In the genomic region with DNA sequence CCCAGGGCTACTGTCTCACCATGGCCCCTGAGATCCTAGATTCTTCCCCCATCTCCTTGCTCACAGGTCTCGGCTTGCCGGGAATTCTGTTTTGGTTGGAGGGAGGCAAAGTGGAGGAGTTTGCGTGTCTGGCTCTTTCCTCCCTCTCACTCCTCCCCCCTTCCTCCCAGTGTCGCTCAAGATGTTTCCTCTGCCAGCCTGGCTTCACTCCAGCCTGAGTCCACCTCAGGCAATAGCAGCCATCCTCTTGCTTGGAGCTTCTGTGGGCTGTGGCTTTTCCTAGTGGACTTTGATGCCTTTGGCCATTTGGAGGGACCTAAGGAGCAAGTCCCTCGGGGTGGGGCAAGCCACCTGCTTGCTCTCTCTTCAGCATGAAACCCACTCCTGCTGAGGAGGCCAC, we compare ENCODE assay signal across 8 mouse cellular contexts. TPM values are rescaled to one million over a fixed set of nuclear protein-coding genes. Genes with fewer than 3 reads are reported as not detected.
DNase-seq lines count a peak whose midpoint lies in the region; ATAC-seq and TF ChIP-seq lines count a peak whose summit lies in the region.

No protein-coding gene starts in this region.

- TF ChIP-seq CTCF in lung, embryonic 14.5 days (IDR thresholded peaks at IDR 0.05; ENCODE audit: low read depth): no peak

- H3K4me3 ChIP-seq in heart, embryonic 13.5 days: no peak overlapping the region
- H3K4me3 ChIP-seq in lung, embryonic 14.5 days (ENCODE audit: low read depth, low read length): no peak overlapping the region

- WGBS in heart, embryonic 13.5 days: 31% methylated on average over 5 of the region's 5 CpGs
- WGBS in lung, embryonic 14.5 days: 10% methylated on average over 5 of the region's 5 CpGs

- H3K9me3 ChIP-seq in heart, embryonic 13.5 days: no peaks in the 10 kb centered on the region
- no peaks in the 10 kb centered on the region for H3K9me3 ChIP-seq in lung, embryonic 14.5 days (ENCODE audit: low read depth, low read length)

- no peak overlapping the region; the same call in 1 of the 2 replicates for H3K4me2 ChIP-seq in heart, embryonic 13.5 days
- H3K4me2 ChIP-seq in lung, embryonic 14.5 days: no peak overlapping the region

- no peak overlapping the region for H3K9ac ChIP-seq in heart, embryonic 13.5 days
- H3K9ac ChIP-seq in lung, embryonic 14.5 days: no peak overlapping the region

- no peaks in the 10 kb centered on the region for H3K27me3 ChIP-seq in heart, embryonic 13.5 days (replicated peaks)
- H3K27me3 ChIP-seq in lung, embryonic 14.5 days (ENCODE audit: insufficient read depth, low read length): no peaks in the 10 kb centered on the region

- no peak for ATAC-seq in heart, embryonic 13.5 days (ENCODE audit: extremely low read depth, insufficient number of reproducible peaks, low FRiP score, low TSS enrichment)
- no peak for ATAC-seq in lung, embryonic 14.5 days (ENCODE audit: insufficient read depth)

- 0 out of 2 replicates have a peak, but pooled peaks cover 1% of the 10 kb centered on the region for H3K36me3 ChIP-seq in heart, embryonic 13.5 days
- no peaks in the 10 kb centered on the region for H3K36me3 ChIP-seq in lung, embryonic 14.5 days (ENCODE audit: insufficient read depth)

- DNase-seq in kidney, adult 18-20 months: peak; percentile 50
- no peak for DNase-seq in kidney, adult 11 months
- DNase-seq in cerebellum, adult 18-20 months: peak; percentile 64 to 68
- DNase-seq in lung, embryonic 14.5 days: peak; percentile 74
- DNase-seq in spleen, postnatal 10 days (ENCODE audit: low spot score in 2 of 2): no peak
- no peak for DNase-seq in urinary bladder, adult 18-20 months (ENCODE audit: low spot score in 2 of 2)
- DNase-seq in ovary, postnatal 14 days (ENCODE audit: low spot score): no peak

- H3K27ac ChIP-seq in heart, embryonic 13.5 days (replicated peaks): peak overlapping the region; percentile 50
- H3K27ac ChIP-seq in lung, embryonic 14.5 days (ENCODE audit: low read depth): peak overlapping the region; percentile 56; the same call in 1 of the 2 replicates

- H3K4me1 ChIP-seq in heart, embryonic 13.5 days: peaks cover 58% of the 10 kb centered on the region
- peaks cover 33% of the 10 kb centered on the region for H3K4me1 ChIP-seq in lung, embryonic 14.5 days (ENCODE audit: insufficient read depth)

RNA-seq across cellular contexts. Expression of gene Arrb1, which starts 27.2 kb away (rescaled TPM):
- 6.8 and 8.4 TPM in 2 replicates for polyA plus RNA-seq in heart, embryonic 13.5 days (2015; fragmentation: Nextera tagmentation; extraction: Ambion mirVana)
- polyA plus RNA-seq in lung, embryonic 14.5 days (2014; fragmentation: Nextera tagmentation; extraction: Ambion mirVana): 7.0 and 7.8 TPM in 2 replicates

Comparison
In these comparisons a context has a peak if more than half of its experiments do, and no peak if none do; other contexts are left out.
1. DNase-seq: peak in kidney, adult 18-20 months (single experiment), cerebellum, adult 18-20 months (2 of 2) and lung, embryonic 14.5 days (single experiment); none in kidney, adult 11 months (single experiment), spleen, postnatal 10 days (0 of 2), urinary bladder, adult 18-20 months (0 of 2) and ovary, postnatal 14 days (single experiment).